Mouse (Mus musculus) liver, embryonic 14.5 days (tissue): ENCODE data around the gene Cstb.

Experiments
- CTCF ChIP-seq: IDR thresholded peaks from 2 replicates; pipeline ENCODE4 v1.5.1; 2016; ENCODE audit warnings: antibody characterized with exemption, low read depth, control low read depth
- EP300 ChIP-seq: IDR thresholded peaks from 2 replicates; pipeline ENCODE4 v1.6.1; 2016; ENCODE audit warnings: antibody characterized with exemption, low read depth

GRCm38 (mm10) chr10:78420929-78421328 is 4.5 kb upstream of the Cstb start:
- TF ChIP-seq CTCF (no peak), EP300 (no peak)
